8 mouse cellular contexts compared by ENCODE assay signal in genomic region chr10:94944691-94945205, GRCm38 (mm10). TPM values are rescaled to one million over a fixed set of nuclear protein-coding genes. Genes with fewer than 3 reads are reported as not detected.
A peak's percentile ranks its signal among the peaks of the same experiment; 100 is the strongest.
DNase-seq lines count a peak whose midpoint lies in the region; ATAC-seq and TF ChIP-seq lines count a peak whose summit lies in the region.

Gene Plxnc1, minus strand, starts transcription at chr10:94944835.

- H3K4me3 ChIP-seq in E14TG2a.4 (replicated peaks; ENCODE audit: low read length) = peak within 1 kb of the TSS; percentile 87
- H3K4me3 ChIP-seq in forebrain, embryonic 12.5 days (replicated peaks) = peak within 1 kb of the TSS; percentile 78
- peak within 1 kb of the TSS; percentile 84 for H3K4me3 ChIP-seq in hindbrain, embryonic 10.5 days

- no peak for TF ChIP-seq CTCF in E14TG2a.4 (conservative IDR thresholded peaks at IDR 0.05; ENCODE audit: low read length)

- H3K27me3 ChIP-seq in E14TG2a.4 (ENCODE audit: insufficient read depth, low read length) = peaks cover 66% of the 10 kb centered on the region
- H3K27me3 ChIP-seq in forebrain, embryonic 12.5 days = peaks cover 29% of the 10 kb centered on the region
- peaks cover 73% of the 10 kb centered on the region for H3K27me3 ChIP-seq in hindbrain, embryonic 10.5 days (ENCODE audit: insufficient read depth, poor library complexity, severe bottlenecking)

- H3K36me3 ChIP-seq in E14TG2a.4 (ENCODE audit: insufficient read depth, low read length) = no peaks in the 10 kb centered on the region
- H3K36me3 ChIP-seq in forebrain, embryonic 12.5 days (replicated peaks) = no peaks in the 10 kb centered on the region
- H3K36me3 ChIP-seq in hindbrain, embryonic 10.5 days = no peaks in the 10 kb centered on the region

- peak within 1 kb of the TSS; percentile 96 for H3K27ac ChIP-seq in forebrain, embryonic 12.5 days
- H3K27ac ChIP-seq in hindbrain, embryonic 10.5 days = peak within 1 kb of the TSS; percentile 94

- WGBS in forebrain, embryonic 12.5 days = 0% methylated on average over 17 of the region's 57 CpGs
- WGBS in hindbrain, embryonic 10.5 days = 0% methylated on average over 30 of the region's 57 CpGs

- H3K4me2 ChIP-seq in forebrain, embryonic 12.5 days = peak within 1 kb of the TSS; percentile 87

- H3K9ac ChIP-seq in forebrain, embryonic 12.5 days = peak within 1 kb of the TSS; percentile 90

- H3K9me3 ChIP-seq in E14TG2a.4 (ENCODE audit: low read length) = peaks cover 7% of the 10 kb centered on the region; the same call in 1 of the 2 replicates
- no peaks in the 10 kb centered on the region for H3K9me3 ChIP-seq in forebrain, embryonic 12.5 days
- no peaks in the 10 kb centered on the region for H3K9me3 ChIP-seq in hindbrain, embryonic 10.5 days

- peaks cover 45% of the 10 kb centered on the region for H3K4me1 ChIP-seq in E14TG2a.4 (replicated peaks; ENCODE audit: low read depth, low read length)
- peaks cover 52% of the 10 kb centered on the region for H3K4me1 ChIP-seq in forebrain, embryonic 12.5 days
- H3K4me1 ChIP-seq in hindbrain, embryonic 10.5 days (replicated peaks) = peaks cover 62% of the 10 kb centered on the region

- peak; percentile 61 for DNase-seq in adrenal gland, postnatal 25 days
- peak; percentile 77 for DNase-seq in hindbrain, embryonic 10.5 days (ENCODE audit: low spot score)
- peak in 1 of 2 experiments; percentile 45 for DNase-seq in left cerebral cortex, adult 8-10 months (ENCODE audit: low spot score in 2 of 2)
- peak; percentile 44 for DNase-seq in lung, postnatal 36 days
- DNase-seq in retina, embryonic 14.5 days (ENCODE audit: low spot score) = peak; percentile 73
- peak; percentile 63 to 75 for DNase-seq in thymus, postnatal 36 days

- peak; percentile 68 for ATAC-seq in forebrain, embryonic 12.5 days (ENCODE audit: low FRiP score)

RNA-seq across cellular contexts. Expression of gene Plxnc1, which starts in this region (rescaled TPM):
- 1.4 and 1.5 TPM in 2 replicates for total RNA-seq in adrenal gland, postnatal 25 days (2021)
- polyA plus RNA-seq in forebrain, embryonic 12.5 days (2016; fragmentation: Nextera tagmentation; extraction: Ambion mirVana) = 7.3 and 8.8 TPM in 2 replicates
- polyA plus RNA-seq in hindbrain, embryonic 10.5 days (2016; fragmentation: Nextera tagmentation; extraction: Ambion mirVana) = 1.5 TPM in 2 replicates
- 10 to 100 TPM; 32.6 to 44.3 (median 38.4) TPM for total RNA-seq in left cerebral cortex, adult 8-10 months (2022)

Comparison
In these comparisons a context has a peak if more than half of its experiments do, and no peak if none do; other contexts are left out.
1. RNA of gene Plxnc1 (total RNA-seq): 32.6 to 44.3 TPM in left cerebral cortex, adult 8-10 months; 1.4 to 1.5 TPM in adrenal gland, postnatal 25 days; every median in the first group is over 10 times any median in the second.
2. Peak in every context shown above with its lines, with median percentiles within 50 percentile points of each other: H3K4me3 ChIP-seq.